Mouse (Mus musculus) MEL (cell line): Measurements from ENCODE around the gene Kcnk1. TPM values are rescaled to one million over a fixed set of nuclear protein-coding genes. Genes with fewer than 3 reads are reported as not detected.

Source experiments
- DNase-seq: peaks from one replicate; pipeline ENCODE4 v3.0.0; 2011; ENCODE audit warnings: low read depth, low spot score
- H3K27ac ChIP-seq: 2 replicates; pipeline ENCODE4 v1.5.1; 2012; ENCODE audit warnings: low read depth, mild to moderate bottlenecking, control low read depth, low read length, moderate library complexity; ENCODE audit not compliant: control insufficient read depth
- H3K27me3 ChIP-seq, 2 experiments: fragments of 150-350 bp in 1 of 2; sonication (generic) in 1 of 2; 2 replicates each; pipeline ENCODE4 v1.6.1; 2012; ENCODE audit warnings: low read length in 2 of 2, mild to moderate bottlenecking in 2 of 2, improper control_type of control experiment in 1 of 2, moderate library complexity in 1 of 2; ENCODE audit not compliant: insufficient read depth in 2 of 2, control insufficient read depth in 1 of 2
- H3K36me3 ChIP-seq, 2 experiments: 2 replicates each; pipeline ENCODE4 v1.6.1; 2012 to 2014; ENCODE audit warnings: low read length in 2 of 2, improper control_type of control experiment in 1 of 2, inconsistent platforms in 1 of 2, mild to moderate bottlenecking in 1 of 2; ENCODE audit not compliant: insufficient read depth in 2 of 2, control insufficient read depth in 1 of 2
- H3K4me1 ChIP-seq, 2 experiments: fragments of 150-350 bp in 1 of 2; sonication (generic) in 1 of 2; 2 replicates each; pipeline ENCODE4 v1.6.1; 2012; ENCODE audit warnings: low read length in 2 of 2, improper control_type of control experiment in 1 of 2, mild to moderate bottlenecking in 1 of 2; ENCODE audit not compliant: insufficient read depth in 2 of 2, control insufficient read depth in 1 of 2
- H3K4me3 ChIP-seq, 2 experiments: fragments of 150-350 bp in 1 of 2; sonication (generic) in 1 of 2; 2 replicates each; pipeline ENCODE4 v1.5.1; 2012; ENCODE audit warnings: low read depth in 2 of 2, low read length in 2 of 2, mild to moderate bottlenecking in 2 of 2, moderate library complexity in 2 of 2, control low read depth in 1 of 2, improper control_type of control experiment in 1 of 2; ENCODE audit not compliant: control insufficient read depth in 1 of 2, insufficient read depth in 1 of 2
- H3K79me2 ChIP-seq: 2 replicates; pipeline ENCODE4 v1.6.1; 2012; ENCODE audit warnings: mild to moderate bottlenecking, low read length, moderate library complexity; ENCODE audit not compliant: control insufficient read depth, poor library complexity, insufficient read depth
- H3K9ac ChIP-seq: 2 replicates; pipeline ENCODE4 v1.6.1; 2012; ENCODE audit warnings: low read depth, mild to moderate bottlenecking, control low read depth, low read length, moderate library complexity; ENCODE audit not compliant: control insufficient read depth, poor library complexity, severe bottlenecking
- H3K9me3 ChIP-seq: fragments of 150-350 bp; sonication (generic); replicated peaks from 2 replicates; pipeline ENCODE4 v1.6.1; 2012; ENCODE audit warnings: mild to moderate bottlenecking, low read length, improper control_type of control experiment, moderate library complexity; ENCODE audit not compliant: insufficient read depth
- ETS1 ChIP-seq: IDR thresholded peaks from 2 replicates; pipeline ENCODE4 v1.6.1; 2012; ENCODE audit warnings: low read depth, mild to moderate bottlenecking, inconsistent platforms, low read length, improper control_type of control experiment, moderate library complexity
- GABPA ChIP-seq: IDR thresholded peaks from 2 replicates; pipeline ENCODE4 v1.6.1; 2012; ENCODE audit warnings: low read depth, mild to moderate bottlenecking, inconsistent platforms, low read length, improper control_type of control experiment, moderate library complexity
- GATA1 ChIP-seq: IDR thresholded peaks from 2 replicates; pipeline ENCODE4 v1.6.1; 2011; ENCODE audit warnings: low read depth, low read length, improper control_type of control experiment
- HCFC1 ChIP-seq: IDR thresholded peaks from 2 replicates; pipeline ENCODE4 v1.6.1; 2012; ENCODE audit warnings: low read depth, mild to moderate bottlenecking, inconsistent platforms, low read length, improper control_type of control experiment, moderate library complexity
- MAFK ChIP-seq: IDR thresholded peaks from 2 replicates; pipeline ENCODE4 v1.6.1; 2011; ENCODE audit warnings: low read depth, mild to moderate bottlenecking, low read length, improper control_type of control experiment, borderline replicate concordance
- MAX ChIP-seq: IDR thresholded peaks from 2 replicates; pipeline ENCODE4 v1.6.1; 2011; ENCODE audit warnings: low read length, improper control_type of control experiment
- MAZ ChIP-seq: IDR thresholded peaks from 2 replicates; pipeline ENCODE4 v1.6.1; 2012; ENCODE audit warnings: low read depth, mild to moderate bottlenecking, inconsistent platforms, low read length, improper control_type of control experiment
- MEF2A ChIP-seq: IDR thresholded peaks from 2 replicates; pipeline ENCODE4 v1.6.1; 2014; ENCODE audit warnings: low read depth, mild to moderate bottlenecking, inconsistent platforms, low read length, improper control_type of control experiment; ENCODE audit not compliant: poor library complexity, insufficient replicate concordance, severe bottlenecking; ENCODE audit errors: extremely low read depth
- MXI1 ChIP-seq: IDR thresholded peaks from 2 replicates; pipeline ENCODE4 v1.6.1; 2011; ENCODE audit warnings: mild to moderate bottlenecking, low read depth, low read length, improper control_type of control experiment
- MYB ChIP-seq: IDR thresholded peaks from 2 replicates; pipeline ENCODE4 v1.6.1; 2011; ENCODE audit warnings: mild to moderate bottlenecking, low read depth, low read length, improper control_type of control experiment
- MYC ChIP-seq: IDR thresholded peaks from 2 replicates; pipeline ENCODE4 v1.6.1; 2011; ENCODE audit warnings: low read depth, mild to moderate bottlenecking, low read length, improper control_type of control experiment, moderate library complexity
- POLR2A ChIP-seq, 2 experiments: IDR thresholded peaks; 2 replicates each; pipeline ENCODE4 v1.6.1; 2011 to 2012; ENCODE audit warnings: low read length in 2 of 2, mild to moderate bottlenecking in 2 of 2, control low read depth in 1 of 2, improper control_type of control experiment in 1 of 2, low read depth in 1 of 2, moderate library complexity in 1 of 2; ENCODE audit not compliant: control insufficient read depth in 1 of 2, insufficient read depth in 1 of 2, poor library complexity in 1 of 2
- POLR2AphosphoS2 ChIP-seq: IDR thresholded peaks from 2 replicates; pipeline ENCODE4 v1.6.1; 2011; ENCODE audit warnings: low read length, improper control_type of control experiment
- SMC3 ChIP-seq: IDR thresholded peaks from 2 replicates; pipeline ENCODE4 v1.6.1; 2011; ENCODE audit warnings: low read depth, low read length, improper control_type of control experiment
- TAL1 ChIP-seq: IDR thresholded peaks from 2 replicates; pipeline ENCODE4 v1.6.1; 2012; ENCODE audit warnings: mild to moderate bottlenecking, inconsistent platforms, low read length, moderate library complexity, mixed read lengths
- UBTF ChIP-seq: IDR thresholded peaks from 2 replicates; pipeline ENCODE4 v1.6.1; 2012; ENCODE audit warnings: low read depth, mild to moderate bottlenecking, inconsistent platforms, low read length, improper control_type of control experiment, moderate library complexity, borderline replicate concordance; ENCODE audit not compliant: insufficient read depth
- USF2 ChIP-seq, 2 experiments: IDR thresholded peaks; 2 replicates each; pipeline ENCODE4 v1.6.1; 2011 to 2012; ENCODE audit warnings: improper control_type of control experiment in 2 of 2, low read length in 2 of 2, borderline replicate concordance in 1 of 2, inconsistent platforms in 1 of 2, low read depth in 1 of 2, mild to moderate bottlenecking in 1 of 2; ENCODE audit not compliant: insufficient read depth in 1 of 2
- ZMIZ1 ChIP-seq: IDR thresholded peaks from 2 replicates; pipeline ENCODE4 v1.6.1; 2012; ENCODE audit warnings: low read depth, mild to moderate bottlenecking, inconsistent platforms, low read length, improper control_type of control experiment, moderate library complexity
- ZNF384 ChIP-seq: IDR thresholded peaks from 2 replicates; pipeline ENCODE4 v1.6.1; 2012; ENCODE audit warnings: low read depth, mild to moderate bottlenecking, inconsistent platforms, low read length, improper control_type of control experiment
- polyA plus RNA-seq, 2 experiments: library from polyadenylated mRNA; stranded (reverse) in 1 of 2; unstranded in 1 of 2; fragments of >175 nt in 1 of 2; fragments of >200 nt in 1 of 2; gene quantifications; 2 replicates each; pipeline versions ENCODE4 v1.2.1 to v1.2.4; 2012; ENCODE audit warnings: low replicate concordance in 2 of 2, low read depth in 1 of 2; ENCODE audit not compliant: insufficient read length in 2 of 2, insufficient read depth in 1 of 2, missing spikeins in 1 of 2
- total RNA-seq: library from RNA; depleted of rRNA; stranded (reverse); fragments of 300-350 nt; gene quantifications from 2 replicates; pipeline ENCODE4 v1.2.3, GENCODE M21; 2012

Kcnk1 gene
- total and polyA plus RNA-seq, 3 experiments, result not detected

DNA sequence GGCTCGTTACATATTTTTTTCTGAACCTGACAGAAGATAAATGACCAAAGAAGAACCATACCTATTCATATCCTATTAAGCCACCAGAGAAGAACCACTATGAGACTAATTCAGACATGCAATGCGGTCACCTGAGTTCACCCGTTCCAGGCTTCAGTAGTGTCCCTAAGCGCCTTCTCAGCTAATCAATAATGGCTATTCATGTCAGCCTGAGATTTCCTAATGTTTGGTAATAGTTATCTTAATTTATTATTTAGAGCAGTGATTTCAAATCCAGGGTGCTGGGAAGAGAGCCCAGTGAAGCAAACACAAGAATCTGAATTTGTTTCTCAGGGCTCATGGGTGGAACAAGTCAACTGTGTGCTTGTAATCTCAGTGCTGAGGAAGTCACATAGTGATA lies 10.8 kb upstream of the Kcnk1 start:
- no peaks in the 10 kb centered on the region for H3K36me3 ChIP-seq
- H3K9ac ChIP-seq, result no peak overlapping the region
- H3K27ac ChIP-seq, result no peak overlapping the region
- H3K79me2 ChIP-seq, result no peaks in the 10 kb centered on the region
- H3K4me1 ChIP-seq, result no peaks in the 10 kb centered on the region
- H3K9me3 ChIP-seq, result no peaks in the 10 kb centered on the region
- TF ChIP-seq SMC3 (no peak), ETS1 (no peak), UBTF (no peak), MEF2A (no peak), MYB (no peak), MYC (no peak), POLR2A (IDR thresholded peaks at IDR 0.05; ENCODE audit: control insufficient read depth in 1 of 2, insufficient read depth in 1 of 2, low read depth in 1 of 2, low read length in 2 of 2, poor library complexity in 1 of 2) (no peak)
- no peak overlapping the region for H3K4me3 ChIP-seq
- DNase-seq, result no peak
- no peaks in the 10 kb centered on the region for H3K27me3 ChIP-seq

DNA sequence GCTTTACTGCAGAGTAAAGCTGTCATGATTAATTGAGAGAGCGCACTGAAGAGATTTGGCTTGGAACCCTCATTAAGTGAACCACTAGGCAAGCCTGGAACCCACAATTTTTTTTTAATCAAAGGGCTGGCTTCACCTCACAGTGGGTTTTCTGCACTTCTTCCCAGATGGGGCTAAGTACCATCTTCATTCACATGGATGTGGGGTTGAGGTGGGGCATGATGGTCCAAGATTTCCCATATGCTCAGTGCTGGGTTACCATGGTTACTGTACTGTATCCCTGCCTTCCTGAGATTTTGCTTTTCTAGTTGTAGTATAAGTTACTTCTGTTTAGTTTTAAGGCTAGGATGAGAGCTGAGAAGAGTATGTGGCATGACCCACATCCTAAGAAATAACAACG lies 9.6 kb upstream of the Kcnk1 start:
- H3K36me3 ChIP-seq, result no peaks in the 10 kb centered on the region
- TF ChIP-seq MAFK (no peak), ZNF384 (no peak), GABPA (no peak), GATA1 (no peak), POLR2AphosphoS2 (no peak), MXI1 (no peak), USF2 (IDR thresholded peaks at IDR 0.05; ENCODE audit: borderline replicate concordance in 1 of 2, insufficient read depth in 1 of 2, low read depth in 1 of 2, low read length in 2 of 2) (no peak), MEF2A (no peak), MAZ (no peak), HCFC1 (no peak), MAX (no peak), MYB (no peak), ZMIZ1 (no peak), TAL1 (no peak)
- no peak for DNase-seq
- H3K4me3 ChIP-seq, result no peak overlapping the region
- H3K4me1 ChIP-seq, result no peaks in the 10 kb centered on the region
- H3K9me3 ChIP-seq, result no peaks in the 10 kb centered on the region
- no peaks in the 10 kb centered on the region for H3K79me2 ChIP-seq
- no peak overlapping the region for H3K27ac ChIP-seq
- no peaks in the 10 kb centered on the region for H3K27me3 ChIP-seq
- no peak overlapping the region for H3K9ac ChIP-seq
